Mouse (Mus musculus) megakaryocyte-erythroid progenitor cell, adult 5-6 weeks (primary cell): ENCODE measurements at regions not wholly inside any gene's neighbourhood (a gene's known extent, or its start where the extent isn't known, plus 50 kb on each side); places are given as distances from the start of the nearest gene placed in this dataset.

Source experiments
- ATAC-seq: replicated peaks from 2 replicates; pipeline ENCODE4 v1.8.0; 2016; ENCODE audit warnings: mild to moderate bottlenecking, inconsistent platforms; ENCODE audit not compliant: severe bottlenecking, poor library complexity, low FRiP score, low TSS enrichment

DNA sequence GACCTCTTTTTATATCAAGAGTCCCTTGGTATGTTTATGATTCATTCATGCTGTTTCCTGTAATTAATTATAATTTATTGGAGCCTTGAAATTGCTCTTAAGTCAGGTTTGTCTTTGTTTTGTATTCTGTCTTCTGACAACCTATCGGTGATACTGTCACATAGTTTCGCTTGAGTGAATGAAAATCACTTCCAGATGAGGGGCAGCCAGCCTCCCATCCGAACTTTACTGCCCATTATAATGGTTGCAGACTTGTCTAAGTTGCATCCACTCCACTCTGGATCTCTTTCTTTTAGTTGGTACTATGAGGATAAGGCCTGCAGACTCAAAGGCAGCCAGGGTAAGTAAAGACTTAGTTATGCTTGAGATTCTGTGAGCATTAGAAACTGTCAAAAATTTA lies 830.3 kb upstream of the Adgrl2 start:
- ATAC-seq, result no peak

GRCm38 (mm10) chr3:149819863-149820262 lies 829.5 kb upstream of the Adgrl2 start:
- no peak for ATAC-seq

- no peak for ATAC-seq
Measured at GRCm38 (mm10) chr3:149819081-149819480, 828.7 kb upstream of the Adgrl2 start.

DNA sequence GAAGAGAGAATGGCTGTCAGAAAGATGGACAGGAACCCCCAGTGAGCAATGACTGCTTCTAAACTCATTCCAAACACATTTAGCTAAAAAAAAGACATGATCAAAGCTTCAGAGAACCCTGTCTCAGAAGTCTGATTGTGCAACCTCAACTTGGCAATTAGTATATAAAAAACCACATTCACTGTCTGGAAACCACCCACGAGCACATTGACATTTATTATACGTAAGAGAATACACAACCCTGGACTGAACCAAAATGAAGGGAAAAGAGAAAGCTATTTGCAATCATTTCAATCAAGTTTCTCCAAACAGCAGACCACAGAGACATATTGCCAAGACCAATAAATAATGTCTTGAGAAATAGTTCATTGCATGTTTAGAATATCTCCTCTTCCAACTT lies 820.7 kb upstream of the Adgrl2 start:
- no peak for ATAC-seq

DNA sequence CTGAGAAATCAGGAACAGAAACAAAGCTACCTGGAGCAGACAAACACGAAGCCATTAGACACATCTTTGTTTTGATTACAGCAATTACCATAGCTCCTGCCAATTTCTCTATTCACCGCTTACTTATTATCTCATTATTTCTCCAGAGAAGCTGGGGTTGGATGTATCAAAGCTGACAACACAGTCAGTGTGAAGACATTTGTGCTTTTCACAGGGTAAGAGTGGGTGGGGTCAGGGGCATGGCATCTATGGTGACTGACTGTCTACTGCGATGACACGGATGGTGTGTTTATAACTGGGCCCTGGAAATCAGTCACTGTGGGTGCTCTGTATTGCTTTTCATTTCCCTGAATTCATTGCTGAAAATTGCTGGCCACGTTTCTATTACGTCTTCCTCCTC lies 815.0 kb upstream of the Adgrl2 start:
- ATAC-seq, result no peak

GRCm38 (mm10) chr3:149796123-149796522 lies 805.8 kb upstream of the Adgrl2 start:
- no peak for ATAC-seq

GRCm38 (mm10) chr3:149791593-149791992 lies 801.2 kb upstream of the Adgrl2 start:
- ATAC-seq, result no peak

DNA sequence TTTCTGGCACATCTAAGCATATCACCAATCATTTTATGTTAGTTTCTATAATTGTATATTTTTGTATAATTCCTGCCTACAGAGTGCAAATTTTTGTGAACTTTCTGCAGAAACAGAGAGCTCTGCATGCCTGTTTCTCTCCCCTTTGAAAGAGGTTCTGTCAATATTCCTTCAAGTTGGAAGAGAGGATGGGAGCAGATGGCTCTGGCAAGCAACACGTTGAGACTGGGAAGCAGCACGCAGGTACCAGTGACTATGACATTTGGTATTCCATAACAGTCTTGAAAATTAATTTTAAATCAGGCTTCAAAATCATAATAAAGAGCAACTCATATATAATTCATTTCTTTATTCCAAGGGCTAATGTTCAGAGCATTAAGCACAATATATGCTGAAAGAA lies 795.7 kb upstream of the Adgrl2 start:
- no peak for ATAC-seq

DNA sequence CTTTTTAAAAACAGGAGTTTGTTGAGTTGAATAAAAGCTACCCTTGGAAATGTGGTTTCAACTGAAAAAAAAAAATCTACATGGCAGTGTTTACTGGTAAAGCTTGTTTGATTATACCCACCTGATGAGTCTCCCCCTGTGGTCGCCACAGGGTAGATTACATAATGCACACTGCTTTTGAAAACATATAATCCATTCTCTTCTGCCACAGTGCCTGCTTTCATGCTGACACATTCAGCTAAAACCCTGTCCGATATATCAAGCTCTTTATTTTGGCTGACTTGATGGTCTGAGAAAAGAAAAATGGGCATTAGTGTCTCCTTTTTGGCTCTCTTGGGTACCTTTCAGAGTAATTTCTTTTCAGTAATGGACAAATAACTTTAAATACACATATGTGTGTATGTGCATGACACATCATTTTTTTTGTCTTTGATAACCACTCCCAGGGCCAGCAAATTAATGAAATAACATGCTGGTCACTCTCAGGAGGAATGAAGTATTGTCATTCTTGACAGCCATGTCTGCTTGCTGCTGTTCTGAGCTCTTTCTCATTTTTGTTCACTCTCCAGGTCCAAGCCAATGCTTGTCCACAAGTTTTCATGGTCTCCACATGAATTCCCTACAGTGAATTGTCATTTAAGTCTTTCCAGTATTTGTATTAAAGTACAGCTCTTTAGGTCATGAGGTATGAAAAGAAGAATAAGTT lies 793.7 kb upstream of the Adgrl2 start:
- ATAC-seq, result no peak

DNA sequence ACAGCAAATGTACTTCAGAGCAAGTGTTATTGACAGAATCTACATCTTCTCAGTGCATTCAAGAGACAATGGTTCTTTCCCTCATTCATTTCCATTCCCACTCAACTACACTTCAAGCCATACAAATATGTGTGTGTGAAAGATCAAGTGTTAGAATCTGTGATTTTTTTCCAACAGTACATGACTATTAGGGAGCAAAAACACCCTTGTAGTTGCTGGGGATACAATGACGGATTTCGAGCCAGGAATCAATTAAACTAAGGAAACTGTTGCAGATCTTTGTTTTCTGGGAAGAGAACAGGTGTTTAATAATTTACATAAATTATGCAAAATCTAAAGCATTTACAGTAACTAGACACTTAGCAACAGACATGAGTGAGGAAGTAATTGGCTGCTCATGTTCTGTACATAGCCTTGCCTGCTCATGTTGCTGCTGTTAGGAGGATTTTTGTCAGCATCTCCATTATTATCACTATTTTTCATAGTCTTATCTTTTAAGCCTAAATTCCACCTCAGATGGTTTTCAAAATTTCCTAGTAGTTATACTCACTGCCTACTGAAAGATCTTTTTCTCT lies 777.6 kb upstream of the Adgrl2 start:
- no peak for ATAC-seq

- no peak for ATAC-seq
Measured at GRCm38 (mm10) chr3:149761245-149761644, 770.9 kb upstream of the Adgrl2 start.

DNA sequence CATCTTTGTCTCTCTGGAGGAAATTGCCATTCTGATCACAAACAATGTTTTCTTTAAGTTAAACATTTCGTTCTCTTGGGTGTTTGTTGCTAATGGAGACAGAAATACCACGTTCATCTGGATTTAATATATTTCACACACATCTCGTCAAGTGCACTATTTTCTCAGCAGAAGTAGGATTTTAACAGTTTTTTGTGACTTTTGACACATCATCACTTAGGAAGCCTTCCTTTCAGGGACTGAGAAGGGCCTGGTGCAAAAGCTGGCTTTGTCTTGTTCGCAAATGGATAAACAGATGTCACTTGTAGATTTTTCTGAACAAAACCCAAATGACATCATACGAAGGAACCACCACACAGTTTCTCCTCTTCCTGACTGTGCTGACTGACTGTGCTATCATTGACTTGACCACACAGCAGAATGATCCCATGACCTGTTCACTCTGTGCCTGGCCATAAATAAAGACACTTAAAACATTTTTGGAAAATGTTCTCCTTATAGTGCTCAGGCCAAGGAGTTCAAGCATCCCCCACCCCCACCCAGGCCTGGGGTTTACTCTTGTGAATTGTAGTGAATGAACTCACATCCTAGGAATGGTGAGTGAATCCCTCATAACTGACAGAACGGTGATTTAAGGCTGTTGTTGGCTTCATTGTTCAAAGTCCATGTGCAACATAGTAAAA lies 767.7 kb upstream of the Adgrl2 start:
- no peak for ATAC-seq

GRCm38 (mm10) chr3:149736069-149736468 lies 745.7 kb upstream of the Adgrl2 start:
- no peak for ATAC-seq

DNA sequence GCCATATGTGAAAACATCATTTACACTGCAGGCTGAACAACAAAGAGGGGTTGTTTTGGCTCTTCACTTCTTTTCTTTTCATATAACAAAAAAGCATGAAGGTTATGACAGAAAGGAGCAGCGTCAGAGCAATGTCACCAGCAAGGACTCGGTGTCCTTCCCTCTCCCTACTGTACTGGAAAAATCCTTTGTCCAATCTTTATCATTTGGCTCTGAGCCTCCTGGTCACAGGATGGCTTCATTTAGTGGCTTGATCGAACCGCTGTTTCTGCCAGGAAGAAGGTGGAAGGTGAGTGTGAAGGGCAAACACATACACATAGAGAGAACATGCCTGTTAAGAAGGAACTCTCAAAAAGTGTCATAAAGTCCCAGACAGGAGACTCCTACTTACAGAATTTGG lies 735.9 kb upstream of the Adgrl2 start:
- no peak for ATAC-seq

GRCm38 (mm10) chr3:149724879-149725278 lies 734.5 kb upstream of the Adgrl2 start:
- no peak for ATAC-seq

DNA sequence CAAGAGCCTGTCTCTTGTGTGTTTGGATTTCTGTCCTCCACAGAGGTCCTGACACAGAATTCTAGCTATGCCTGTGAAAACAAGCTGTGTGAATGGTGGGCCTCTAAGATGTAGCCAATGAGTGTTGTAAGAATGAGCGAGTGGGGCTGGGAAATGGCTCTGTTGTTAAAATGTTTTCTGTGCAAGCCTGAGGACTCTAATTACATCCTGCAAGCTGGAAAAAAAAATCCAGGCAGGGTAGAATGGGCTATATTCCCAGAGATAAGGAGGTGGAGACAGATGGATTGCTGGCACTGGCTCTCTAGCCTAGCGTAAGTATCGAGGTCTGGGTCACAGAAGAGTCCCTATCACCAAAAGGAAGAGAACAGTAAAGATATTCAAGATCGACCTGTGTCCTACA lies 731.5 kb upstream of the Adgrl2 start:
- ATAC-seq, result no peak

GRCm38 (mm10) chr3:149720306-149720705 lies 730.0 kb upstream of the Adgrl2 start:
- ATAC-seq, result no peak

GRCm38 (mm10) chr3:149705724-149706123 lies 715.4 kb upstream of the Adgrl2 start:
- no peak for ATAC-seq

DNA sequence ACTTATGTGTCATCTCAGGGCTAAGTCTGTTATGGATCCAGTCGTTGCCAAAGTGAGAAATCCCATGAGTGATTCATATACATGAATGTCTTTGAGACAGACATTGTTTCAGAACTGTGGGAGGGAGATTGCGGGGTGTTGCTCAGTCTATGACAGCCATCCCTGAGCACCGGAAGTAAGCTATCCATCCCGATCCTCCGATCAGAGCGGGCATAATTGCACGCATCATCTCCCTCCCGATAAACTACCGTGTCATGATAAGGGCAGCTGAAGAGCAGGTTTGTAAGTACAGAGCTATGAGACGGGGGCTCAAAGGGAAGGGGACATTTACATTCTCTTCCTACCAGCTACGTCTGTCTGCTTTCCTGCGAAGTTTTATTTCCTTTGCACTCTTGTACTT lies 715.0 kb upstream of the Adgrl2 start:
- no peak for ATAC-seq

DNA sequence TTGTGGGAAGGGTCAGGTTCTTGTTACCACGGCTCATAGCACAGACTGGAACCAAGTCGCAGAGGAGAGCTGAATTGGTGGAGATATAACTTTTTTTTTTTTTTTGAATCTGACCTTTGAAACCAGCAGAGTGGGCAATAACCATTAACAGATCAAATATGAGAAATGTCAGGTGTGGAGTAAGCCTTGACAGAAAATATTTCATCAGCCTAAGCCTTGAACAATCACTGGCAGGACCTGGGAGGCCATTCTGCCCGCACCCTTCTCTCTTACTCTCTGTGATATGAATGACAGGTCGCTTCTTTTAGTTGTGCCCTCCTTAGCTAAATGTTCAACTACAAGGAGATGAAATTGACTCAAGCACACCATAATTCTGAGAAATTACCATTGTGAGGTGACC lies 714.1 kb upstream of the Adgrl2 start:
- ATAC-seq, result no peak

- no peak for ATAC-seq
Measured at GRCm38 (mm10) chr3:149683561-149683960, 693.2 kb upstream of the Adgrl2 start.
